Mouse (Mus musculus): ENCODE data around the gene Arhgef28.

GRCm38 (mm10) chr13:98201436-98201835 lies 4.8 kb downstream of the Arhgef28 start:
- TF ChIP-seq CTCF (IDR thresholded peaks at IDR 0.05; ENCODE audit: control insufficient read depth, insufficient read depth, insufficient read length) (no peak), MYOD1 (IDR thresholded peaks at IDR 0.05; ENCODE audit: control insufficient read depth, insufficient read length, low read depth) (no peak), USF1 (IDR thresholded peaks at IDR 0.05; ENCODE audit: low read depth) (no peak), MAX (IDR thresholded peaks at IDR 0.05) (no peak), MYOG (IDR thresholded peaks at IDR 0.05; ENCODE audit: control insufficient read depth, extremely low read depth, insufficient read length) (no peak)

Measured in C2C12 (cell line).